Mouse (Mus musculus) heart, embryonic 13.5 days (tissue): ENCODE results near the gene Zfp369. TPM values are rescaled to one million over a fixed set of nuclear protein-coding genes. Genes with fewer than 3 reads are reported as not detected.
"Not testable (repeated sequence)": the region's sequence is repeated elsewhere in the genome, so short reads cannot be mapped to it uniquely, and the experiment has no call there.

Experiments
- ATAC-seq: fragments of 200-750 bp; cut with Nextera tagmentation; 2 replicates; pipeline ENCODE4 v1.8.0; 2017; ENCODE audit warnings: moderate TSS enrichment; ENCODE audit not compliant: insufficient number of reproducible peaks, low FRiP score, low TSS enrichment; ENCODE audit errors: extremely low read depth
- H3K27ac ChIP-seq: fragments of 300-500 bp; sonication (generic); replicated peaks from 2 replicates; pipeline ENCODE4 v1.5.1; 2015; ENCODE audit warnings: moderate library complexity, mild to moderate bottlenecking, inconsistent platforms
- H3K27me3 ChIP-seq: fragments of 300-500 bp; sonication (generic); replicated peaks from 2 replicates; pipeline ENCODE4 v1.6.1; 2015; ENCODE audit warnings: mild to moderate bottlenecking, inconsistent platforms
- H3K36me3 ChIP-seq: fragments of 300-500 bp; sonication (generic); 2 replicates; pipeline ENCODE4 v1.6.1; 2015; ENCODE audit warnings: mild to moderate bottlenecking, inconsistent platforms
- H3K4me1 ChIP-seq: fragments of 300-500 bp; sonication (generic); 2 replicates; pipeline ENCODE4 v1.6.1; 2015; ENCODE audit warnings: inconsistent platforms
- H3K4me2 ChIP-seq: fragments of 300-500 bp; sonication (generic); 2 replicates; pipeline ENCODE4 v1.6.1; 2015; ENCODE audit warnings: inconsistent platforms, mild to moderate bottlenecking, moderate library complexity
- H3K4me3 ChIP-seq: fragments of 300-500 bp; sonication (generic); 2 replicates; pipeline ENCODE4 v1.5.1; 2015; ENCODE audit warnings: moderate library complexity, mild to moderate bottlenecking, inconsistent platforms
- H3K9ac ChIP-seq: fragments of 300-500 bp; sonication (generic); 2 replicates; pipeline ENCODE4 v1.6.1; 2015; ENCODE audit warnings: inconsistent platforms, mild to moderate bottlenecking, moderate library complexity
- H3K9me3 ChIP-seq: fragments of 300-500 bp; sonication (generic); 2 replicates; pipeline ENCODE4 v1.6.1; 2016; ENCODE audit warnings: inconsistent platforms
- WGBS: fragments of 180-500 bp; shearing (Covaris S2); methylation state at CpG from one replicate; pipeline ENCODE4 v1.1.7; 2015; ENCODE audit warnings: mixed read lengths; 5-methylcytosine and 5-hydroxymethylcytosine counted together
- polyA plus RNA-seq: library from polyadenylated mRNA; unstranded; fragments of >200 nt; fragmentation: Nextera tagmentation; extraction: Ambion mirVana; gene quantifications from 2 replicates; pipeline ENCODE4 v1.2.1, GENCODE M21; 2015

Gene Zfp369
- polyA plus RNA-seq, 1 experiment from 2014 or later: 8.3 TPM

GRCm38 (mm10) chr13:65277994-65278382 lies 626 bp upstream of the Zfp369 start:
- no peak for ATAC-seq
- Histone ChIP-seq H3K27ac (peak overlapping the region; percentile 88), H3K36me3 (peaks cover 41% of the 10 kb centered on the region), H3K27me3 (no peaks in the 10 kb centered on the region), H3K9me3 (no peaks in the 10 kb centered on the region; the same call in 1 of the 2 replicates), H3K9ac (peak overlapping the region; percentile 88), H3K4me3 (peak overlapping the region; percentile 74), H3K4me1 (peaks cover 13% of the 10 kb centered on the region), H3K4me2 (peak overlapping the region; percentile 84)
- 12% methylated on average over 9 of the region's 9 CpGs for WGBS

GRCm38 (mm10) chr13:65286771-65287170 lies 8.2 kb downstream of the Zfp369 start:
- Histone ChIP-seq H3K4me1 (no peaks in the 10 kb centered on the region), H3K4me2 (no peak overlapping the region), H3K27me3 (no peaks in the 10 kb centered on the region), H3K27ac (no peak overlapping the region), H3K4me3 (no peak overlapping the region), H3K9ac (no peak overlapping the region), H3K36me3 (peaks cover 90% of the 10 kb centered on the region), H3K9me3 (peaks cover 65% of the 10 kb centered on the region)
- 83% methylated on average over 2 of the region's 2 CpGs for WGBS
- no peak for ATAC-seq

- Histone ChIP-seq H3K9ac (no peak overlapping the region), H3K4me3 (no peak overlapping the region), H3K4me1 (no peaks in the 10 kb centered on the region), H3K36me3 (peaks cover 82% of the 10 kb centered on the region), H3K27me3 (no peaks in the 10 kb centered on the region), H3K9me3 (peaks cover 79% of the 10 kb centered on the region), H3K27ac (no peak overlapping the region), H3K4me2 (no peak overlapping the region)
- 95% methylated on average over 4 of the region's 4 CpGs for WGBS
- no peak for ATAC-seq
Observed at GRCm38 (mm10) chr13:65296354-65296753, 17.7 kb downstream of the Zfp369 start.

DNA sequence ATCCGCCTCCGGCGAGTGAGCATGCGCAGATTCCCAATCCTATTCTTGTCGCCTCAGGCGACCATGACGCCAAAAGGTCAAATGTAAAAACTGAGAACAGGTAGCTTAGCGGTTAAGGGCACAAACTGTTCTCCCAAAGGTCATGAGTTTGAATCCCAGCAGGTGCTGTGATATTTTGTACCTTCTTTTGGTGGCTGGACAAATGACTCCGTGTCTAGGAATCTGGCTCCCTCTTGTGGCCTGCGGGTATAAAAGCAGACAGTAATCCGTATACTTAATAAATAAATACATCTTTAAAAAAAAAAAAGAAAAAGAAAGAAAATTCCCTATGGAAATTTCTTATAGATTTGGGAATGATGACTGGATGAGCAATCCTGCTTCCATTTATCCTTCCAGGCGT lies 32.2 kb downstream of the Zfp369 start:
- 30% methylated on average over 12 of the region's 12 CpGs for WGBS
- H3K4me3 ChIP-seq: peak overlapping the region; percentile 35
- not testable (repeated sequence) for H3K27me3 ChIP-seq, H3K27ac ChIP-seq, H3K4me1 ChIP-seq, ATAC-seq, H3K9ac ChIP-seq, H3K36me3 ChIP-seq
- H3K9me3 ChIP-seq: peaks cover 17% of the 10 kb centered on the region
- peak overlapping the region; percentile 65 for H3K4me2 ChIP-seq

GRCm38 (mm10) chr13:65311311-65311755 lies 32.7 kb downstream of the Zfp369 start:
- ATAC-seq: no peak
- H3K9ac ChIP-seq: no peak overlapping the region
- peaks cover 12% of the 10 kb centered on the region for H3K9me3 ChIP-seq
- peak overlapping the region; percentile 35 for H3K4me3 ChIP-seq
- 32% methylated on average over 27 of the region's 27 CpGs for WGBS
- H3K27me3 ChIP-seq: no peaks in the 10 kb centered on the region
- no peaks in the 10 kb centered on the region for H3K4me1 ChIP-seq
- no peaks in the 10 kb centered on the region for H3K36me3 ChIP-seq
- H3K27ac ChIP-seq: no peak overlapping the region
- H3K4me2 ChIP-seq: peak overlapping the region; percentile 65

GRCm38 (mm10) chr13:65311826-65312225 lies 33.2 kb downstream of the Zfp369 start:
- WGBS: 86% methylated on average over 9 of the region's 9 CpGs
- H3K9ac ChIP-seq: no peak overlapping the region
- no peak overlapping the region for H3K27ac ChIP-seq
- no peak overlapping the region; the same call in 1 of the 2 replicates for H3K4me2 ChIP-seq
- H3K27me3 ChIP-seq: no peaks in the 10 kb centered on the region
- no peaks in the 10 kb centered on the region for H3K4me1 ChIP-seq
- peaks cover 9% of the 10 kb centered on the region for H3K9me3 ChIP-seq
- no peak overlapping the region for H3K4me3 ChIP-seq
- ATAC-seq: no peak
- no peaks in the 10 kb centered on the region for H3K36me3 ChIP-seq

- not testable (repeated sequence) for H3K4me3 ChIP-seq, H3K27ac ChIP-seq, H3K4me1 ChIP-seq, H3K9ac ChIP-seq, H3K27me3 ChIP-seq, ATAC-seq, H3K9me3 ChIP-seq, H3K4me2 ChIP-seq, H3K36me3 ChIP-seq
- 41% methylated on average over 5 of the region's 5 CpGs for WGBS
Observed at GRCm38 (mm10) chr13:65348501-65348900, 69.9 kb downstream of the Zfp369 start.

GRCm38 (mm10) chr13:65351768-65352167 lies 73.2 kb downstream of the Zfp369 start:
- peak overlapping the region; percentile 59 for H3K4me2 ChIP-seq

More at GRCm38 (mm10) chr13:65351768-65352167, 73.2 kb downstream of the Zfp369 start:
- peak overlapping the region; percentile 32 for H3K4me3 ChIP-seq
- ATAC-seq, H3K9me3 ChIP-seq, H3K36me3 ChIP-seq, H3K27me3 ChIP-seq, H3K9ac ChIP-seq, H3K27ac ChIP-seq, H3K4me1 ChIP-seq: not testable (repeated sequence)
- 6% methylated on average over 32 of the region's 33 CpGs for WGBS

Other genes starting within 250 kb of the Zfp369 start
- gene Spata31d1c, start 245.8 kb upstream of the Zfp369 start, polyA plus RNA-seq: not detected in 2 replicates
- gene Prss47, start 226.1 kb upstream of the Zfp369 start, polyA plus RNA-seq: not detected in 2 replicates
- gene Mfsd14b, start 165.8 kb upstream of the Zfp369 start, polyA plus RNA-seq: 33.7 and 37.3 TPM in 2 replicates
- not detected in 2 replicates for gene Olfr465-ps1, start 140.7 kb upstream of the Zfp369 start, polyA plus RNA-seq
- not detected in 2 replicates for gene Olfr466, start 128.6 kb upstream of the Zfp369 start, polyA plus RNA-seq
- not detected in 2 replicates for gene Nlrp4f, start 72.8 kb upstream of the Zfp369 start, polyA plus RNA-seq
- gene Gm10775, start 19.3 kb upstream of the Zfp369 start, polyA plus RNA-seq: not detected in 2 replicates
- not detected in 2 replicates for gene Gm10139, start 233.9 kb downstream of the Zfp369 start, polyA plus RNA-seq